Mouse (Mus musculus) liver, embryonic 15.5 days (tissue): Measurements from ENCODE around the gene Fbxo42. TPM values are rescaled to one million over a fixed set of nuclear protein-coding genes. Genes with fewer than 3 reads are reported as not detected.

ENCODE experiments used
- ATAC-seq: fragments of 200-750 bp; cut with Nextera tagmentation; 2 replicates; pipeline ENCODE4 v1.8.0; 2017; ENCODE audit warnings: moderate number of reproducible peaks, mild to moderate bottlenecking, moderate library complexity; ENCODE audit not compliant: insufficient read depth
- H3K27ac ChIP-seq: fragments of 300-500 bp; sonication (generic); replicated peaks from 2 replicates; pipeline ENCODE4 v1.5.1; 2015; ENCODE audit warnings: mild to moderate bottlenecking, inconsistent platforms
- H3K27me3 ChIP-seq: fragments of 300-500 bp; sonication (generic); 2 replicates; pipeline ENCODE4 v1.6.1; 2015; ENCODE audit warnings: mild to moderate bottlenecking, inconsistent platforms
- H3K36me3 ChIP-seq: fragments of 300-500 bp; sonication (generic); replicated peaks from 2 replicates; pipeline ENCODE4 v1.6.1; 2015; ENCODE audit warnings: moderate library complexity, mild to moderate bottlenecking, inconsistent platforms
- H3K4me1 ChIP-seq: fragments of 300-500 bp; sonication (generic); replicated peaks from 2 replicates; pipeline ENCODE4 v1.6.1; 2015; ENCODE audit warnings: inconsistent platforms
- H3K4me2 ChIP-seq: fragments of 300-500 bp; sonication (generic); 2 replicates; pipeline ENCODE4 v1.6.1; 2015; ENCODE audit warnings: moderate library complexity, mild to moderate bottlenecking, inconsistent platforms
- H3K4me3 ChIP-seq: fragments of 300-500 bp; sonication (generic); replicated peaks from 2 replicates; pipeline ENCODE4 v1.5.1; 2015; ENCODE audit warnings: mild to moderate bottlenecking, inconsistent platforms
- H3K9ac ChIP-seq: fragments of 300-500 bp; sonication (generic); 2 replicates; pipeline ENCODE4 v1.6.1; 2015; ENCODE audit warnings: moderate library complexity, mild to moderate bottlenecking, inconsistent platforms
- H3K9me3 ChIP-seq: fragments of 300-500 bp; sonication (generic); replicated peaks from 2 replicates; pipeline ENCODE4 v1.6.1; 2016; ENCODE audit warnings: inconsistent platforms
- WGBS: fragments of 180-500 bp; shearing (Covaris S2); methylation state at CpG from one replicate; pipeline ENCODE4 v1.1.7; 2015; ENCODE audit warnings: mixed read lengths; ENCODE audit not compliant: insufficient replicate concordance; 5-methylcytosine and 5-hydroxymethylcytosine counted together
- polyA plus RNA-seq: library from polyadenylated mRNA; unstranded; fragments of >200 nt; fragmentation: Nextera tagmentation; extraction: Ambion mirVana; gene quantifications from 2 replicates; pipeline ENCODE4 v1.2.1, GENCODE M21; 2015

Fbxo42 gene
- polyA plus RNA-seq, 1 experiment from 2014 or later = 17.9 TPM

- H3K36me3 ChIP-seq = peaks cover 76% of the 10 kb centered on the region
These were observed 53.2 kb downstream of the Fbxo42 start for GRCm38 (mm10) chr4:141200906-141201305.

GRCm38 (mm10) chr4:141202192-141202591, 54.5 kb downstream of the Fbxo42 start:
- no peak overlapping the region for H3K9ac ChIP-seq
- no peak overlapping the region for H3K4me3 ChIP-seq
- 88% methylated on average over 6 of the region's 6 CpGs for WGBS
- no peaks in the 10 kb centered on the region for H3K27me3 ChIP-seq
- no peaks in the 10 kb centered on the region for H3K9me3 ChIP-seq
- H3K4me2 ChIP-seq = no peak overlapping the region
- peaks cover 64% of the 10 kb centered on the region for H3K36me3 ChIP-seq
- ATAC-seq = no peak
- no peak overlapping the region for H3K27ac ChIP-seq
- H3K4me1 ChIP-seq = peaks cover 5% of the 10 kb centered on the region; the same call in 1 of the 2 replicates

More at GRCm38 (mm10) chr4:141200906-141201305, 53.2 kb downstream of the Fbxo42 start:
- Histone ChIP-seq H3K4me3 (no peak overlapping the region), H3K9me3 (no peaks in the 10 kb centered on the region), H3K27me3 (no peaks in the 10 kb centered on the region), H3K9ac (no peak overlapping the region), H3K4me2 (no peak overlapping the region), H3K27ac (no peak overlapping the region), H3K4me1 (peaks cover 6% of the 10 kb centered on the region; the same call in 1 of the 2 replicates)
- 51% methylated on average over 11 of the region's 11 CpGs for WGBS
- ATAC-seq = no peak

GRCm38 (mm10) chr4:141204580-141205061, 56.9 kb downstream of the Fbxo42 start:
- Histone ChIP-seq H3K4me3 (no peak overlapping the region), H3K9me3 (no peaks in the 10 kb centered on the region), H3K27me3 (no peaks in the 10 kb centered on the region), H3K9ac (no peak overlapping the region), H3K27ac (no peak overlapping the region), H3K36me3 (peaks cover 39% of the 10 kb centered on the region), H3K4me1 (0 out of 2 replicates have a peak, but pooled peaks cover 3% of the 10 kb centered on the region), H3K4me2 (no peak overlapping the region)
- no peak for ATAC-seq
- 64% methylated on average over 4 of the region's 4 CpGs for WGBS

GRCm38 (mm10) chr4:141207081-141207480, 59.4 kb downstream of the Fbxo42 start:
- peaks cover 15% of the 10 kb centered on the region for H3K36me3 ChIP-seq
- H3K27me3 ChIP-seq = no peaks in the 10 kb centered on the region
- no peak overlapping the region for H3K4me3 ChIP-seq
- 80% methylated on average over 5 of the region's 5 CpGs for WGBS
- no peak overlapping the region for H3K9ac ChIP-seq
- ATAC-seq = no peak
- H3K9me3 ChIP-seq = no peaks in the 10 kb centered on the region
- H3K4me1 ChIP-seq = 0 out of 2 replicates have a peak, but pooled peaks cover 6% of the 10 kb centered on the region
- no peak overlapping the region for H3K4me2 ChIP-seq
- no peak overlapping the region for H3K27ac ChIP-seq

- Histone ChIP-seq H3K4me2 (peak overlapping the region; percentile 61), H3K9me3 (no peaks in the 10 kb centered on the region), H3K36me3 (no peaks in the 10 kb centered on the region), H3K27ac (peak overlapping the region; percentile 80), H3K27me3 (no peaks in the 10 kb centered on the region), H3K4me3 (peak overlapping the region; percentile 55), H3K4me1 (peaks cover 26% of the 10 kb centered on the region), H3K9ac (no peak overlapping the region)
- ATAC-seq = peak; percentile 60
- 58% methylated on average over 14 of the region's 14 CpGs for WGBS
These were observed 63.0 kb downstream of the Fbxo42 start for GRCm38 (mm10) chr4:141210524-141211219.

GRCm38 (mm10) chr4:141211646-141212045, 63.9 kb downstream of the Fbxo42 start:
- no peaks in the 10 kb centered on the region for H3K9me3 ChIP-seq
- 79% methylated on average over 4 of the region's 4 CpGs for WGBS

GRCm38 (mm10) chr4:141212892-141213291, 65.2 kb downstream of the Fbxo42 start:
- Histone ChIP-seq H3K9me3 (no peaks in the 10 kb centered on the region), H3K4me3 (peak overlapping the region; percentile 64; the same call in 1 of the 2 replicates), H3K27ac (no peak overlapping the region), H3K4me2 (no peak overlapping the region), H3K36me3 (no peaks in the 10 kb centered on the region), H3K9ac (no peak overlapping the region), H3K27me3 (no peaks in the 10 kb centered on the region), H3K4me1 (peaks cover 26% of the 10 kb centered on the region)
- no peak for ATAC-seq
- WGBS = 73% methylated on average over 9 of the region's 9 CpGs

More at GRCm38 (mm10) chr4:141211646-141212045, 63.9 kb downstream of the Fbxo42 start:
- H3K4me2 ChIP-seq = no peak overlapping the region
- ATAC-seq = no peak
- H3K4me1 ChIP-seq = peaks cover 26% of the 10 kb centered on the region
- no peaks in the 10 kb centered on the region for H3K36me3 ChIP-seq
- H3K4me3 ChIP-seq = no peak overlapping the region
- no peak overlapping the region for H3K27ac ChIP-seq
- H3K27me3 ChIP-seq = no peaks in the 10 kb centered on the region
- H3K9ac ChIP-seq = no peak overlapping the region

- peak overlapping the region; percentile 64 for H3K4me3 ChIP-seq
These were observed 65.6 kb downstream of the Fbxo42 start for GRCm38 (mm10) chr4:141213342-141213741.

GRCm38 (mm10) chr4:141213770-141214336, 66.1 kb downstream of the Fbxo42 start, which contains the start of gene Rsg1:
Gene Rsg1, plus strand, starts transcription at chr4:141213956.
- no peak within 1 kb of the TSS for H3K27ac ChIP-seq
- no peaks in the 10 kb centered on the region for H3K9me3 ChIP-seq
- WGBS = under 1% methylated on average over 24 of the region's 24 CpGs
- H3K4me3 ChIP-seq = peak within 1 kb of the TSS; percentile 64
- peaks cover 33% of the 10 kb centered on the region for H3K4me1 ChIP-seq
- peak within 1 kb of the TSS; percentile 57 for H3K9ac ChIP-seq
- ATAC-seq = peak; percentile 60
- peak within 1 kb of the TSS; percentile 95 for H3K4me2 ChIP-seq
- H3K36me3 ChIP-seq = no peaks in the 10 kb centered on the region
- H3K27me3 ChIP-seq = no peaks in the 10 kb centered on the region

More at GRCm38 (mm10) chr4:141213342-141213741, 65.6 kb downstream of the Fbxo42 start:
- no peak for ATAC-seq
- H3K9ac ChIP-seq = 0 out of 2 replicates have a peak overlapping the region, but pooled peaks have one; percentile 17
- no peaks in the 10 kb centered on the region for H3K27me3 ChIP-seq
- no peak overlapping the region for H3K27ac ChIP-seq
- H3K9me3 ChIP-seq = no peaks in the 10 kb centered on the region
- peak overlapping the region; percentile 95 for H3K4me2 ChIP-seq
- 51% methylated on average over 2 of the region's 2 CpGs for WGBS
- no peaks in the 10 kb centered on the region for H3K36me3 ChIP-seq
- peaks cover 30% of the 10 kb centered on the region for H3K4me1 ChIP-seq

GRCm38 (mm10) chr4:141214337-141214851, 66.7 kb downstream of the Fbxo42 start:
- H3K27me3 ChIP-seq = no peaks in the 10 kb centered on the region
- no peak overlapping the region for H3K27ac ChIP-seq
- H3K4me1 ChIP-seq = peaks cover 33% of the 10 kb centered on the region
- H3K4me3 ChIP-seq = peak overlapping the region; percentile 64
- H3K36me3 ChIP-seq = no peaks in the 10 kb centered on the region
- under 1% methylated on average over 16 of the region's 16 CpGs for WGBS
- peak overlapping the region; percentile 57 for H3K9ac ChIP-seq
- peak; percentile 38 for ATAC-seq
- no peaks in the 10 kb centered on the region for H3K9me3 ChIP-seq
- peak overlapping the region; percentile 95 for H3K4me2 ChIP-seq

- Histone ChIP-seq H3K4me1 (peaks cover 10% of the 10 kb centered on the region), H3K9me3 (no peaks in the 10 kb centered on the region)
- 82% methylated on average over 20 of the region's 20 CpGs for WGBS
These were observed 72.0 kb downstream of the Fbxo42 start for GRCm38 (mm10) chr4:141219583-141220213.

More at GRCm38 (mm10) chr4:141219583-141220213, 72.0 kb downstream of the Fbxo42 start:
- H3K36me3 ChIP-seq = no peaks in the 10 kb centered on the region
- H3K4me2 ChIP-seq = no peak overlapping the region
- H3K27ac ChIP-seq = no peak overlapping the region
- no peak overlapping the region for H3K4me3 ChIP-seq
- no peak for ATAC-seq
- H3K9ac ChIP-seq = no peak overlapping the region
- no peaks in the 10 kb centered on the region for H3K27me3 ChIP-seq
